Mouse (Mus musculus) lung, postnatal 0 days (tissue): ENCODE measurements around the gene Rhof. TPM values are rescaled to one million over a fixed set of nuclear protein-coding genes. Genes with fewer than 3 reads are reported as not detected.

Experiments
- ATAC-seq: fragments of 200-750 bp; cut with Nextera tagmentation; 2 replicates; pipeline ENCODE4 v1.8.0; 2017; ENCODE audit warnings: moderate library complexity
- DNase-seq: peaks from one replicate; pipeline ENCODE4 v3.0.0-alpha.2; 2016; ENCODE audit warnings: low spot score
- H3K27ac ChIP-seq: fragments of 300-500 bp; sonication (generic); 2 replicates; pipeline ENCODE4 v1.5.1; 2014; ENCODE audit warnings: antibody characterized with exemption, mild to moderate bottlenecking, low read length, mixed read lengths
- H3K27me3 ChIP-seq: fragments of 300-500 bp; sonication (generic); replicated peaks from 2 replicates; pipeline ENCODE4 v1.6.1; 2014; ENCODE audit warnings: low read length, mixed read lengths; ENCODE audit not compliant: insufficient read depth
- H3K36me3 ChIP-seq: fragments of 300-500 bp; sonication (generic); 2 replicates; pipeline ENCODE4 v1.6.1; 2014; ENCODE audit warnings: low read length, mixed read lengths; ENCODE audit not compliant: insufficient read depth
- H3K4me1 ChIP-seq: fragments of 300-500 bp; sonication (generic); 2 replicates; pipeline ENCODE4 v1.6.1; 2014; ENCODE audit warnings: antibody characterized with exemption, low read depth, low read length, mixed read lengths; ENCODE audit not compliant: insufficient read depth
- H3K4me2 ChIP-seq: fragments of 300-500 bp; sonication (generic); replicated peaks from 2 replicates; pipeline ENCODE4 v1.6.1; 2014; ENCODE audit warnings: low read depth, mild to moderate bottlenecking, low read length, moderate library complexity, mixed read lengths
- H3K4me3 ChIP-seq: fragments of 300-500 bp; sonication (generic); 2 replicates; pipeline ENCODE4 v1.5.1; 2014; ENCODE audit warnings: low read depth, low read length
- H3K9ac ChIP-seq: fragments of 300-500 bp; sonication (generic); replicated peaks from 2 replicates; pipeline ENCODE4 v1.6.1; 2014; ENCODE audit warnings: low read depth, mild to moderate bottlenecking
- H3K9me3 ChIP-seq: fragments of 300-500 bp; sonication (generic); 2 replicates; pipeline ENCODE4 v1.6.1; 2016; ENCODE audit warnings: low read length, mixed read lengths
- CTCF ChIP-seq: IDR thresholded peaks from 2 replicates; pipeline ENCODE4 v1.5.1; 2016; ENCODE audit warnings: antibody characterized with exemption, mild to moderate bottlenecking
- EP300 ChIP-seq: IDR thresholded peaks from 2 replicates; pipeline ENCODE4 v1.6.1; 2016; ENCODE audit warnings: antibody characterized with exemption, mild to moderate bottlenecking, control low read depth
- WGBS: fragments of 180-500 bp; shearing (Covaris S2); extraction: QIAGEN DNeasy Blood & Tissue Kit; methylation state at CpG from one replicate; pipeline ENCODE4 v1.1.7; 2014; 5-methylcytosine and 5-hydroxymethylcytosine counted together
- polyA plus RNA-seq: library from polyadenylated mRNA; unstranded; fragments of >200 nt; fragmentation: Nextera tagmentation; extraction: Ambion mirVana; gene quantifications from 2 replicates; pipeline ENCODE4 v1.2.1, GENCODE M21; 2015

Rhof gene
- polyA plus RNA-seq, 1 experiment from 2014 or later: 12.4 TPM

DNA sequence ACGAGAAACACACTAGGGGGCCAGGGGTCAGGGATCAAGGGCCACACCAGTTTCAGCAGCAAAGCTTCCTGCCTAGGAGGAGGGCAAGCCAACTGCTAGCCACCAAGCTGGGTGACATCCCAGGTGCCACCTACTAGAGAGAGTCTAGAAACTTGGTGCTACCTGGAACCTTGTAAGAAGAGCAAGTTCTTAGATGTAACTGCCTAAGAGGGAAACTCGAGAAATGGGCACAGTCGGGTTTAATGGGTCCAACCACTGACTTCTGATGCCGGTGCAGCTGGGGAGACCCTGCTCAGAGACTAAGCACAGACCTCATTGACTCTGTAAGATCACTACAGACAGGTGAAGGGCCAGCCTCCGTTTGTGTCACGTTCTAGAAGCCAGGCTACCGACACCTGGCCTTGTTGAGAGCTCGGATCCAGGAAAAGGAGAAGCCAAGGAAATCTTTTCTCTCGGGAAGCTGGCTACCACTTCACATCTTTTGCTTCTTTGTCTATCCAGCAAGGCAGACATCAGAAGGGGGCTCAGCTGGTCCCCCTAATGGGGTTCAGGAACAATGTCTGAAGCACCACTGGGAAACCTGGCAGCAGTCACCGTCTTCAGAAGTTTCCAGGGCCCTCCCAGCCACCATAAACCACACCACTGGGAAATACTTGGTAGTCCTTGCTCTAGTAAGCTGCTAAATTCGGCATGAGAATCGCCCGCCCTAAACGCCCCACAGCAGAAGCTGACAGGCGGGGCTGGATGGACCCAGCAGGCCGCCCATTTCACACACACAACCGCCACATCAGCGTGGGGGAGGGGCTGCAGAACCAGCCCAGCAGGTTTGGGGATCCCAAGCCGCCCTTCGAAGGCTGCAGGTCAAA, 4.8 kb upstream of the Rhof start:
- peak overlapping the region; percentile 91 for H3K4me3 ChIP-seq
- DNase-seq (peak; percentile 93), ATAC-seq (peak; percentile 13)
- peak overlapping the region; percentile 100 for H3K27ac ChIP-seq
- H3K9ac ChIP-seq: peak overlapping the region; percentile 99
- peak overlapping the region; percentile 99 for H3K4me2 ChIP-seq
- TF ChIP-seq CTCF (peak; percentile 14; the same call in 1 of the 2 replicates), EP300 (peak; percentile 73)
- peaks cover 42% of the 10 kb centered on the region for H3K4me1 ChIP-seq
- H3K36me3 ChIP-seq: no peaks in the 10 kb centered on the region
- WGBS: 3% methylated on average over 20 of the region's 20 CpGs
- no peaks in the 10 kb centered on the region for H3K27me3 ChIP-seq
- no peaks in the 10 kb centered on the region for H3K9me3 ChIP-seq

DNA sequence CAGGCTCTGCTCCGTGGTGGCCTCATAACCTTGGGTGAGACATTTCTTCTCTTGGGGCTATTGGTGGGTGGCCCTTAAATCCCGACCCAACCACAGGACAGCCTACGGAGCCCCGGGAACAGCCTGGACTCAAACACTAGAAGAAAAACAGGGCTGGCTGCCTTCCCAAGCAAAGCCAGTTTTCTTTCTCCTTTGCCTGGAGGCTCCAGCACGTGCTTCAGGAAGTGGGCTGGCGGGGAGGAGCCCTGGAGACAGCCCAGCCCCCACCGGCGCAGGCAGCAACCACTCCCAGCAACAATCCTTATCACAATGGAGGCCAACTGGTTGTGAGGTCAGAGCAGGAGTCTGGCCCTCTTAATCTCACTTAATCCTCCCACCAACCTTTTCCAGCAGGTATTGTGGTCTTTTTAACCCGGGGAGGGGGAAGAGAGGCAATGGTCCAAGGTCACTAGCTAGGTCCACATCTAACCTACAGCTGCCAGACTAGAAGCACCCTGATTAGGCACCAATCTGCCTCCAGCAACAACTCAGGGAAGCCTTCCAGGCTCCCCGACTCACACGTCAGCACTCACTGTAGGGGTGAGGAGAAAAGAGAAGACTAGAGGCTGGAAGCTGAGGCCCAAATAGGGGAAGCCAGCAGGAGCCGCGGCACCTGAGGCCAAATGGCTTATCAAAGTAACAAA, 4.0 kb upstream of the Rhof start:
- H3K27ac ChIP-seq: peak overlapping the region; percentile 100
- H3K4me2 ChIP-seq: peak overlapping the region; percentile 99
- no peaks in the 10 kb centered on the region for H3K9me3 ChIP-seq
- DNase-seq (peak; percentile 98), ATAC-seq (peak; percentile 52)
- no peaks in the 10 kb centered on the region for H3K36me3 ChIP-seq
- H3K4me1 ChIP-seq: peaks cover 42% of the 10 kb centered on the region
- H3K9ac ChIP-seq: peak overlapping the region; percentile 99
- H3K27me3 ChIP-seq: no peaks in the 10 kb centered on the region
- H3K4me3 ChIP-seq: peak overlapping the region; percentile 91
- under 1% methylated on average over 13 of the region's 13 CpGs for WGBS
- peak; percentile 80 for TF ChIP-seq EP300
- TF ChIP-seq CTCF: no peak

DNA sequence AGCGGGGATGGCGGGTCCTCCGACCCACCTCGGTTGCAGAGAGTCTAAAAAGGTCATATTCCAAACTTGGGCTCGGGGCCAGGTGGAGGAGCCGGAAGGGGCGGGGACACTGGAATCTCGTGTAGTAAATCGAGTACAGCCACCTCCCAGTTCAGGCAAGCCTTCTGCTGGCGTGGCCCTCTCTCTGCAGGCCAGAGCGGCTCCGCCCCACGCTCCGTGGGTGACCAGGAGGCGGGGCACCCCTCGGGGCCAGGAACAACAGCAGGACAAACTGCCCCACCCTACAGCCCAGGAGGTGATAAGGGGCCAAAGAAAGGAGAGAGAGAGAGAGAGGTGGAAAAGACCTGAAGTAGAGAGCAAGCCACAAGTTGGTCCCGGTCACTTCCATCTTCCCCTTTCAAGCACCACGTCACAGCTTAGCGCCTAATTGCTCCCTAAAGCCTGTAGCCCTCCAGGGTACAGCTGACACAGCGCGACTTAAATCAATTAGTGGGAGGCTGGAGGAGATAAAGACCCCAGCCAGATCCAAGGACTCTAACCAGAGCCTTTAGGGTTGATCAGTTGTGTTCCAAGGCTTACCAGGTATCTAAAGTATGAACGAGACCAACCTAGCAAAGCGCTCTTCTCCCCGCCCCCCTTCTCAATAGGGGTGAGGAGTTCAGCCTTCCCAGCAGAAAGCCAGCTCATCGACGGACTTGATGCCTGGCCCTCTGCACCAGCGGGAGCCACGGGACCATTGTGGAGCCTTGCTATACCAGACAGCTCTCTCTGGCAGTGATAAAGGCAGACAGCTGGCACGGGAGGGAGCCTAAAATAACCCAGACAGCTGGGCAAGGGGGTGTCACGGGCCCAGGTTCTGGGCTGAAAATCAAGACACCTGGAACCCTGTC, 3.2 kb upstream of the Rhof start:
- no peaks in the 10 kb centered on the region for H3K9me3 ChIP-seq
- ATAC-seq: peak; percentile 52
- 3% methylated on average over 30 of the region's 30 CpGs for whole genome bisulfite sequencing
- H3K9ac ChIP-seq: peak overlapping the region; percentile 52
- H3K27me3 ChIP-seq: no peaks in the 10 kb centered on the region
- H3K36me3 ChIP-seq: no peaks in the 10 kb centered on the region
- H3K4me1 ChIP-seq: peaks cover 42% of the 10 kb centered on the region
- H3K4me2 ChIP-seq: peak overlapping the region; percentile 99
- peak overlapping the region; percentile 34 for H3K4me3 ChIP-seq
- peak overlapping the region; percentile 100 for H3K27ac ChIP-seq
- TF ChIP-seq CTCF (peak; percentile 51), EP300 (peak; percentile 39; the same call in 1 of the 2 replicates)
- DNase-seq: peak; percentile 98

DNA sequence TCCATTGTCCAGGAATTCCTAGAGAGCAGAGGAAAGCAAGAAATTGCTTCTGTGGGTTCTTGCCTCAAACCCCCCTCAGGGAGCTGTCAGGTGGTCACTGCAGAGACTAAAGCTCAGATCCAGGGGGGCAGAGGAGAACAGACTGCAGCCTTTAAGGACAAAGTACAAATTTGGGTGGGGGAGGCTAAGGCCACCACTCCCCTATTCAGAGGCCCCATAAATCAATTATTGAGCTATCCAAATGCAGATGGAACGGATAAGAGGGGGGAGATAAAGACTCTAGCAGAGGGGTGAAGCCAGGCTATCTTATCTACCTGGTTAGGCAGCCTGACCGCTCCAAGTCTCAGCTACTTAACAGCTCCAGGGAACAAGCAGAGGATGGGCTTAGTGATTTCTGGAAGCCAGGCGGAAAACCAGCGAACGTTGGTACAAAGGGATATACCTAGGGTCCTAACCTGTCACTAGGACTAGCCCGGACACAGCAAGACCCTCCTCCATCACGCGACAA, 2.4 kb upstream of the Rhof start:
- Histone ChIP-seq H3K4me3 (peak overlapping the region; percentile 34; the same call in 1 of the 2 replicates), H3K4me2 (peak overlapping the region; percentile 99), H3K9ac (peak overlapping the region; percentile 6), H3K27me3 (no peaks in the 10 kb centered on the region), H3K9me3 (no peaks in the 10 kb centered on the region), H3K36me3 (no peaks in the 10 kb centered on the region), H3K27ac (peak overlapping the region; percentile 100), H3K4me1 (peaks cover 42% of the 10 kb centered on the region)
- no peak for DNase-seq
- WGBS: 19% methylated on average over 8 of the region's 8 CpGs
- TF ChIP-seq CTCF: no peak
- TF ChIP-seq EP300: no peak
- ATAC-seq: no peak

DNA sequence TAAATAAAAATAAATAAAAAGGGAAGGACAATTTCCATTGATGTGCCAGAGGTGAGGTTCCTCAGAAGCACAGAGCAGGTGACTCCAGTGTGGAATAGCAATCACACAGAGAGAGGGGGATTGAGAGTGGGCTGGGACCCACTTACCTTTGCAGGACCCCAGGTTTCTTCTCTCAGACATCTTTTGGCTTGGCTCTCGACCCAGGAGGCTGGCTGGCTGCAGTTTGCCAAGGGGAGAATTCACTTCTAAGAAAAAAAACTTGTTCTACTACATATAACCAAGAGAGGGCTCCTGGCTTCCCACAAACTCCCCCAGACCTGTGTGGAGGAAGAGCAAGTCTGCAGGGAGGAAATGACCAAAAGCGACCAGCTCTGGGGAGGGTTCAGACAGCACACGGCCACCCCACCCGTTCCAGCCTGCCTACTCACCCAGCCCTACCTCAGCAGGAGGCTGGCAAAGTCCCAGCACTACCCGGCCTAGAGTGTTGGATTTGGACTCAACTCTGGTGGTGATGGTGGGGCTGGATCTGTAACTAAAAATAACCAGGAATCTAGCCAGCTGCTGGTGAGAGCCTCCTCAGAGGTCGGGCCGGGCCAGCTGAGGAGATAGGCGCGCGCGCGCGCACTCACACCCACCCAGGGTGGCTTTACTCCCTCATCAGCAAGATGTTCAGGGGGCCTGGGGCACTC, 1.8 kb upstream of the Rhof start:
- TF ChIP-seq EP300 (no peak), CTCF (peak; percentile 27)
- peak overlapping the region; percentile 100 for H3K27ac ChIP-seq
- H3K4me2 ChIP-seq: peak overlapping the region; percentile 99
- no peak overlapping the region for H3K4me3 ChIP-seq
- H3K4me1 ChIP-seq: peaks cover 42% of the 10 kb centered on the region
- H3K9me3 ChIP-seq: no peaks in the 10 kb centered on the region
- 14% methylated on average over 13 of the region's 13 CpGs for WGBS
- H3K9ac ChIP-seq: peak overlapping the region; percentile 3; the same call in 1 of the 2 replicates
- DNase-seq: peak; percentile 86
- H3K27me3 ChIP-seq: no peaks in the 10 kb centered on the region
- ATAC-seq: no peak
- no peaks in the 10 kb centered on the region for H3K36me3 ChIP-seq
